Mouse (Mus musculus) liver, embryonic 11.5 days (tissue): ENCODE measurements around the gene Dcaf8. TPM values are rescaled to one million over a fixed set of nuclear protein-coding genes. Genes with fewer than 3 reads are reported as not detected.

ENCODE experiments used
- ATAC-seq: fragments of 200-750 bp; cut with Nextera tagmentation; replicated peaks from 2 replicates; pipeline ENCODE4 v1.8.0; 2017; ENCODE audit warnings: moderate number of reproducible peaks, mild to moderate bottlenecking, moderate TSS enrichment, moderate library complexity; ENCODE audit not compliant: low FRiP score
- DNase-seq: peaks from one replicate; pipeline ENCODE4 v3.0.0-alpha.2; 2017; ENCODE audit warnings: low spot score
- H3K27ac ChIP-seq: fragments of 300-500 bp; sonication (generic); 2 replicates; pipeline ENCODE4 v1.5.1; 2014; ENCODE audit warnings: mild to moderate bottlenecking, low read depth, low read length, control low read depth
- H3K27me3 ChIP-seq: fragments of 300-500 bp; sonication (generic); replicated peaks from 2 replicates; pipeline ENCODE4 v1.6.1; 2014; ENCODE audit warnings: low read length, mixed read lengths; ENCODE audit not compliant: control insufficient read depth, insufficient read depth
- H3K36me3 ChIP-seq: fragments of 300-500 bp; sonication (generic); 2 replicates; pipeline ENCODE4 v1.6.1; 2014; ENCODE audit warnings: mild to moderate bottlenecking, low read length, moderate library complexity, mixed read lengths; ENCODE audit not compliant: control insufficient read depth, insufficient read depth
- H3K4me1 ChIP-seq: fragments of 300-500 bp; sonication (generic); replicated peaks from 2 replicates; pipeline ENCODE4 v1.6.1; 2014; ENCODE audit warnings: low read length, mixed read lengths; ENCODE audit not compliant: control insufficient read depth, insufficient read depth
- H3K4me2 ChIP-seq: fragments of 300-500 bp; sonication (generic); 2 replicates; pipeline ENCODE4 v1.6.1; 2014; ENCODE audit warnings: mild to moderate bottlenecking, control low read depth, moderate library complexity
- H3K4me3 ChIP-seq: fragments of 300-500 bp; sonication (generic); 2 replicates; pipeline ENCODE4 v1.5.1; 2014; ENCODE audit warnings: low read depth, low read length, control low read depth
- H3K9ac ChIP-seq: fragments of 300-500 bp; sonication (generic); 2 replicates; pipeline ENCODE4 v1.6.1; 2014; ENCODE audit warnings: low read depth, low read length, control low read depth
- H3K9me3 ChIP-seq: fragments of 300-500 bp; sonication (generic); 2 replicates; pipeline ENCODE4 v1.6.1; 2016; ENCODE audit warnings: low read length, inconsistent platforms, mixed read lengths; ENCODE audit not compliant: control insufficient read depth
- WGBS: fragments of 180-500 bp; shearing (Covaris S2); extraction: QIAGEN DNeasy Blood & Tissue Kit; methylation state at CpG from one replicate; pipeline ENCODE4 v1.1.7; 2014; 5-methylcytosine and 5-hydroxymethylcytosine counted together
- polyA plus RNA-seq: library from polyadenylated mRNA; unstranded; fragments of >200 nt; fragmentation: Nextera tagmentation; extraction: Ambion mirVana; gene quantifications from 2 replicates; pipeline ENCODE4 v1.2.1, GENCODE M21; 2014

Gene Dcaf8
- polyA plus RNA-seq, 1 experiment from 2014 or later: 89.2 TPM

GRCm38 (mm10) chr1:172122671-172123070, 25.2 kb upstream of the Dcaf8 start:
- Histone ChIP-seq H3K4me3 (no peak overlapping the region), H3K9me3 (no peaks in the 10 kb centered on the region), H3K27ac (no peak overlapping the region), H3K9ac (no peak overlapping the region), H3K27me3 (no peaks in the 10 kb centered on the region), H3K36me3 (peaks cover 42% of the 10 kb centered on the region), H3K4me2 (no peak overlapping the region), H3K4me1 (peaks cover 6% of the 10 kb centered on the region)
- no peak for DNase-seq
- 91% methylated on average over 2 of the region's 2 CpGs for WGBS
- ATAC-seq: no peak

- 73% methylated on average over 6 of the region's 6 CpGs for whole genome bisulfite sequencing
- peaks cover 33% of the 10 kb centered on the region for H3K36me3 ChIP-seq
- ATAC-seq: no peak
- peaks cover 8% of the 10 kb centered on the region for H3K4me1 ChIP-seq
- no peaks in the 10 kb centered on the region for H3K9me3 ChIP-seq
- no peak overlapping the region for H3K27ac ChIP-seq
- H3K27me3 ChIP-seq: no peaks in the 10 kb centered on the region
- H3K4me2 ChIP-seq: no peak overlapping the region
- no peak overlapping the region for H3K4me3 ChIP-seq
- DNase-seq: no peak
- no peak overlapping the region for H3K9ac ChIP-seq
These were observed 23.3 kb upstream of the Dcaf8 start for GRCm38 (mm10) chr1:172124572-172124971.

- under 1% methylated on average over 42 of the region's 42 CpGs for WGBS
- Histone ChIP-seq H3K36me3 (peaks cover 25% of the 10 kb centered on the region; the same call in 1 of the 2 replicates), H3K4me1 (peaks cover 8% of the 10 kb centered on the region), H3K9me3 (no peaks in the 10 kb centered on the region), H3K9ac (peak within 1 kb of the TSS; percentile 85), H3K27me3 (no peaks in the 10 kb centered on the region), H3K27ac (peak within 1 kb of the TSS; percentile 57; the same call in 1 of the 2 replicates), H3K4me3 (peak within 1 kb of the TSS; percentile 78), H3K4me2 (peak within 1 kb of the TSS; percentile 83)
- DNase-seq (peak; percentile 86), ATAC-seq (peak; percentile 94)
These were observed 21.2 kb upstream of the Dcaf8 start, which contains the start of gene Pex19 for GRCm38 (mm10) chr1:172126376-172127347. Pex19 (plus strand) TSS chr1:172126755.

- Histone ChIP-seq H3K27ac (no peak overlapping the region), H3K9ac (peak overlapping the region; percentile 85), H3K4me1 (peaks cover 8% of the 10 kb centered on the region), H3K27me3 (no peaks in the 10 kb centered on the region), H3K36me3 (peaks cover 28% of the 10 kb centered on the region), H3K9me3 (no peaks in the 10 kb centered on the region), H3K4me2 (peak overlapping the region; percentile 83), H3K4me3 (peak overlapping the region; percentile 78)
- 43% methylated on average over 5 of the region's 5 CpGs for whole genome bisulfite sequencing
- no peak for ATAC-seq
- no peak for DNase-seq
These were observed 20.4 kb upstream of the Dcaf8 start for GRCm38 (mm10) chr1:172127487-172127886.

GRCm38 (mm10) chr1:172128563-172128962, 19.3 kb upstream of the Dcaf8 start:
- H3K4me3 ChIP-seq: no peak overlapping the region
- peaks cover 34% of the 10 kb centered on the region for H3K36me3 ChIP-seq
- H3K9ac ChIP-seq: no peak overlapping the region
- no peak overlapping the region for H3K27ac ChIP-seq
- ATAC-seq: no peak
- H3K9me3 ChIP-seq: no peaks in the 10 kb centered on the region
- no peaks in the 10 kb centered on the region for H3K27me3 ChIP-seq
- 92% methylated on average over 15 of the region's 15 CpGs for WGBS
- no peak overlapping the region for H3K4me2 ChIP-seq
- H3K4me1 ChIP-seq: peaks cover 8% of the 10 kb centered on the region
- no peak for DNase-seq

GRCm38 (mm10) chr1:172129108-172129507, 18.8 kb upstream of the Dcaf8 start:
- Histone ChIP-seq H3K9me3 (no peaks in the 10 kb centered on the region), H3K9ac (no peak overlapping the region), H3K4me3 (no peak overlapping the region), H3K36me3 (peaks cover 38% of the 10 kb centered on the region), H3K4me1 (peaks cover 8% of the 10 kb centered on the region), H3K27ac (no peak overlapping the region), H3K4me2 (no peak overlapping the region), H3K27me3 (no peaks in the 10 kb centered on the region)
- WGBS: 79% methylated on average over 2 of the region's 2 CpGs
- no peak for DNase-seq
- no peak for ATAC-seq

- Histone ChIP-seq H3K36me3 (peaks cover 44% of the 10 kb centered on the region), H3K9ac (no peak overlapping the region), H3K27me3 (no peaks in the 10 kb centered on the region), H3K4me2 (no peak overlapping the region), H3K4me3 (no peak overlapping the region), H3K9me3 (no peaks in the 10 kb centered on the region), H3K27ac (no peak overlapping the region), H3K4me1 (peaks cover 8% of the 10 kb centered on the region)
- DNase-seq (no peak), ATAC-seq (no peak)
- WGBS: 91% methylated on average over 5 of the region's 5 CpGs
These were observed 18.1 kb upstream of the Dcaf8 start for GRCm38 (mm10) chr1:172129780-172130179.

GRCm38 (mm10) chr1:172132319-172132718, 15.6 kb upstream of the Dcaf8 start:
- ATAC-seq: no peak
- Histone ChIP-seq H3K36me3 (peaks cover 54% of the 10 kb centered on the region), H3K4me1 (peaks cover 6% of the 10 kb centered on the region), H3K4me3 (no peak overlapping the region), H3K27ac (no peak overlapping the region), H3K9me3 (no peaks in the 10 kb centered on the region), H3K27me3 (no peaks in the 10 kb centered on the region), H3K9ac (no peak overlapping the region), H3K4me2 (no peak overlapping the region)
- no peak for DNase-seq
- 87% methylated on average over 7 of the region's 7 CpGs for WGBS

- no peaks in the 10 kb centered on the region for H3K27me3 ChIP-seq
- H3K4me1 ChIP-seq: no peaks in the 10 kb centered on the region
- peaks cover 54% of the 10 kb centered on the region for H3K36me3 ChIP-seq
- WGBS: 81% methylated on average over 7 of the region's 7 CpGs
- H3K9me3 ChIP-seq: no peaks in the 10 kb centered on the region
- ATAC-seq (no peak), DNase-seq (no peak)
- H3K4me2 ChIP-seq: no peak overlapping the region
- H3K4me3 ChIP-seq: no peak overlapping the region
- H3K27ac ChIP-seq: no peak overlapping the region
- no peak overlapping the region for H3K9ac ChIP-seq
These were observed 14.3 kb upstream of the Dcaf8 start for GRCm38 (mm10) chr1:172133535-172133934.
